Mouse (Mus musculus) thymus, postnatal 14 days (tissue): Measurements from ENCODE around the gene Tbx1.

ENCODE experiments used
- DNase-seq: peaks from one replicate; pipeline ENCODE4 v3.0.0; 2021

The Tbx1 gene

DNA sequence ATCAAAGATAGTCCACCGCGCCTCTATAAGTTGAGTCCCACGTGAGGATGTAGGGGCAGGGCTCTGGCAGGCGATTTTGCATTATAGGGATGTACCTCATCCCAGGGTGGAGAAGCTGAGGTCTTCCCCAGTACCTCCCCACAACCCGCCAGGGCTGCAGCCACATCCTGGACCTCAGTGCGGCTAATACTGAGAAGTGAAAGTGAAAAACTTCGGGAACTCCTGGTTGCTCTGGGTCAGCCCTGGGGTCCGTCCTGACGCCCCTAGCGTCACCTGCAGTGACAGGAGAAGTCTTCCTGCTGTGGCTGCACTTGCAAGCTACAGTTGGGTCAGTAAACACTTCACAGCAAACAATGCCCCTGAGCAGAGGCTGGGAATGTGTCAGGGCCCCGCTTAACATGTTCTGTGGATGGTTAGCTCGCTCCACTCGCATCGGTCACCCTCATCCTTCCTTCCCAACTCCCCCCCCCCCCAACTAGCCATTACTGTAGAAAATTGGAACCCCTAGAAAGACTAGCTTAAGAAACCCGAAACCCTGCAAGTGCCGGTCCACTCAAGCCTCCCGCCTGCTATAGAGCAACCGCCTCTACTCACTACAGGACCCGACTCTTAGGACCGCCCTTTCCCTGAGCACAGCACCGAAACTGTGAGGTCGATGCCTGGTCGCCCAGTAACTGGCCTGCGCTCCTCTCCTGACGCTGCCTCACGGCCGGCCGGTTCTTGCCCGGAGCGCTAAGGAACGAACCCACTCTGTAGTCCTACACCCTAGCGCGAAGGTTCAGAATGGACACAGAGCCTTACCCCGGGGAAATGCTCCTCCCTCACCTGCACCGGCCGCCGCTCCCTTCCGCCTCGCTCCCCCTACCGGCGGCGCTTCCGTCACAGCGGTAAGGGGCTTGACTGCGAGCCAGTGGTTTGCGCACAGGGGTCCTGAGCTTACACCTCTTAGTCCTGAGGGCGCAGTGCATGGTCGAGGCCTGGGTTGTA, at the start of gene Tbx1:
Gene Tbx1, minus strand, starts transcription at position 868 of the 987 bp plus-strand sequence.
- DNase-seq = peak; percentile 76

DNA sequence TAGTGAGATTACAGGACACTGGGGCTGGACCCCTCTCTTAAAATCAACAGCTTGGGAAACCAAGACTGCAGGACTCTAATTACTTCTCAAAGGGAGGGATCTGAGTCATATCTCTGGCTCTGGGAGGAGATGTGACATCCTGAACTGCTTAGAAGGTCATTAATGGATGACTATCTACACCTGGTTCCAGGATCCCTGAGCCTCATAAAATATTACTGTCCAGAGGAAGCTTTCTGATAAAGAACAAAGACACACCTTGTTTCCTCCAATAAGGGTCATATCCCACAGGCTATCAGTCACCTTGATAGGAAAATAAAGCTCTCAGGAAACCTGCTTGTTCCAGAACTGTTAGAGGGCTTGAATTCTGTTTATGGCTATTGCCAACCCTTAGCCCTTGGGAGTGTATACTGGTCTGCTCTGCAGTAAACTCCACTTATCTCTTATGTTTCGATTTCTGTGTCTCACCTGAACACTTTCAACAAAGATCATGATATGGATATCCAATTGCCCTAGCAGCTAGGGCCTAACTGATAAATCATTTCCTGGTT, 49.0 kb upstream of the Tbx1 start:
- DNase-seq = no peak

DNA sequence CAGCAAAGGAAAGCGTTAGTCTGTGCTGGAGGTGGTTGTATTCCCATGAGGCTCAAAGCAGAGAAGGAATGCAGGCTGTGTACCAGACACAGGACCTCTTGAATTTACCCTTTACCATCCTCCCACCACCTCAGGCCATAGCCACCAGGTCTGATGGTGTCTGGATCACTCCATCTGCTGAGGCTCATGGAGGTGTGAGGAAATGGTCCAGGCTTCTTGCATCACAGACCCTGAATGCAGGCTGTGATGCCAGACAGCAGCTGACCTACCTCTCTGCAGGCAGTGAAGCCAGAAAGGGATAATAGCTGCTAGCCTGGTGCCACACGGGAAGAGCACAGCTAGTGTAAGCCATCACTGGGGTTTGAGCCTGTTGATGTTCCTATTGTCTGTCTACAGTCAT, 47.9 kb upstream of the Tbx1 start:
- DNase-seq = no peak

DNA sequence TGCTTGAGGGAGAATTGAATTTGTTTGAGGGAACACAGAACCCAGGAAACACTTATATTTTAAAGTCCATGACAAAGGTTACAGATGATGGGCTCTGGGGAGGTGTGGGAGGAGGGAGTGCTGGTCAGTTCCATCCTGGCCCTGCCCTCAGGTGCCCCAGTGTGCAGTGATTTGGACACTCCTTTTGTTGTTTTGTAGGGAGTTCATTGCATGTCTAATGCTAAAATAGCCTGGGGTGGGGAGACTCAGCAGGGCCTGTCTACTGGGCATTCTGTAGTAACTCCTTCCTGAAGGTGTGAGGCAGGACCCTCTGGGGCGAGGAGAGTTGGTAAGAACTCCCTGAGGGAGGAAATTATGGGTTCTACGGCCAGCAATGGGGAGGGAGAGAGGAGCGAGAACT, 46.3 kb upstream of the Tbx1 start:
- no peak for DNase-seq

DNA sequence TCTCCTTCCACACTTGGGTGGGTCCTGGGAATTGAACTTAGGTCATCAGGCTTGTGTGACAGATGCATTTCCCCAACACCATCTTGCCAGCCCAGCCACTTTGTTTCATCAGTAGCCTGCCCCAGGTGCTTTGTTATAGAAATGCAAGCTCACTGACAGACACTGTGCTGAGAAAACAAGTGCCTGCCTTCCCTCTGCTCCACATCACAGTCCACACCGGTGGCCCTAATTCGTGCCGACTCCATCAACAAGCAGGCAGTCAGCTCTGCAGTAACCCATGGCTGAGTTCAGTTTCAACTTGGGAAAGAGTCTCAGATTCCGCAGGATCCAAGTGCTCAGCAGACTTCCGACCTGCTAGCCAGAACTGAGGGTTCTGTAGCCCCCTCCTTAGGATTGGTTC, 45.9 kb upstream of the Tbx1 start:
- DNase-seq = no peak

DNA sequence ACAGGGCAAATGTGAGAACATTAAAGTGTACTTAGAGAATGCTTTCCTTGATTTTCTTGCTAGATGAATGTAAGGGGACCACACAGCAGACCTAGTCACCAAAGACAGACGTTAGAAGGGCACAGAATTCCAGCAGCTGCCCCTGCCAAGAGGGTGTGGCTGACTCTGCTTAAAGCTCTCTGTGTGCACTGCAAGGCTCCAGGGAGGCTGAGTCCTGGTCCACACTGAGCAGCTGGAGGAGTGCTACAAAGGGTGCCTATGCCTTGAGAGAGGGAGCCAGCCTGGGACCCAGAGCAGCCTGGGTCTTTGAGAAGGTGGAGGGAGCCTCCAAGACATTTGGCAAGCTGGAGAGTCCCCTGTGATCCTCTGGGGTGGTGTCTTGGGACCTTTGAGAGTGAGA, 42.9 kb upstream of the Tbx1 start:
- no peak for DNase-seq

DNA sequence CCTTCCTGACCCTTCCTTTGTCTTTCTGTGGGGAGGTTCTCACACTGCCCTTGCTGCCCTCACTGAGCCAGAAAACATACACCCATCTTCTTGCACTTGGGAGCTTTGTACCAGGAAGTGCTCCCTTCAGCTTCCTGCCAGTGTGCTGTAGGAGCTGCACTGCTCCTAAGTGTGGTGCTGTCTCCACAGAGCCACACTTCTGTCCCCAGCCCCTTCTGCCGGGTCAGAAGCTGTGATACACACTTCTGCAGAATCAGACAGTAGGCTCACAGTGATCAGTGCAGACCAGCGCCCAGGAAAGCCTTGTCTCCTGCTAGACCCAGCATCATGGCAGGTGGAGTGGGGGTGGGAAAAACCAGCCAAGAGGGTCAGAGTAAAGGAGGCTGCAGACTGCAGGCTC, 42.3 kb upstream of the Tbx1 start:
- no peak for DNase-seq

DNA sequence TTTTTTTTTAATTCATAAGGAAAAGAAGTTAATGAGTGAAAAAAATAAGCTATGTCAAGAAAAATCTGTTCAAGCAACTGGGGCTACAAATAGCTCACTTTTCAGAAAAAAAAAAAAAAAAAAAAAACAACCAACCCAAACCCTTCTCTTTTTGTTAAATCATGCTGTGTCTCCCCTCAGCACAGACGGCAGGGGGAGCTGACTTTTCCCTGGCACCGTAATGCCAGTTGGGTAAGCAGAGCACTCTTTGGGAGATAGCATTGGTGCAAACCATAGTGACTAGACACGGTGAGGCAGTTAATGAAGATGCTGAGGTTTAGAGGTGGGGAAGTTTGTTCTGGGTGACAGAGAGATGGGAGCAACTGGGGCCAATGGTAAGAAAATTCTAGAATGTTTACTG, 41.6 kb upstream of the Tbx1 start:
- no peak for DNase-seq

DNA sequence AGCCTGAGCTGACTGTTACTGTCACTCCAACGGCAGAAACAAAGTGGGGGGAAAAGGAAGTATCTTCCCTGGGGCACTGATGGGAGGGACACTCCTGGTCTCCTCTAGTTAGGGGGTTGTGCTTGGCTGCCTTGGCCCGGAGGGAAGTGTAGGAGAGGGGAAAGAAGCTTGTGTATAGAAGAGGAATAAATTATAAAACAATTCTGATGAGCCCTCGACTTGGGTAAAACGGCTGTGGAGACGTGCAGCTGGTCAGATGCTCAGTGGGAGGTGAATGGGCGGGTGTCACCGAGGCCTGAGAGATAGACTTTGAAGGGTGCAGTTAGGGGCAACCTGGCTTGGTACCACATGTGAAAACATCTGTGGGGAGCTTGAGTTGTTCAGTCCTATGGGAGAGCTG, 40.7 kb upstream of the Tbx1 start:
- DNase-seq = no peak

DNA sequence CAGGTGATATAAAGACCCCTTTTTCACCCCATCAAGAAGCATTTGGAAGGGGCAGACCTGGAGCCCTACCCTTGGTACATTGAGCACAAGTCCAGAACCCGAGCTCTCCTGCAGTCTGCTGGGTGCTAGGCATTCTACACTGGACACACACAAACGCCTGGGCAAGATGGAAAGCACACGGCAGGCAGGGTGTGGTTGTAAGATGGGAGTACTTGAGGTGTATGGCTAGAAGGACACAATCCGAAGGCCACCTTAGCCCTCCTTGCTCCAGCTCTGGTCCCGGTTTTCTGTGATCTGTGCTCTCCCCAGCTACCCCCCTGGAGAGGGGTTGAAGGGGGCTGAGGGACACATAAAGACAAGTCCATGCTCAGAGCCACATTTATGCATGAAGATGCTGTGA, 39.8 kb upstream of the Tbx1 start:
- no peak for DNase-seq

DNA sequence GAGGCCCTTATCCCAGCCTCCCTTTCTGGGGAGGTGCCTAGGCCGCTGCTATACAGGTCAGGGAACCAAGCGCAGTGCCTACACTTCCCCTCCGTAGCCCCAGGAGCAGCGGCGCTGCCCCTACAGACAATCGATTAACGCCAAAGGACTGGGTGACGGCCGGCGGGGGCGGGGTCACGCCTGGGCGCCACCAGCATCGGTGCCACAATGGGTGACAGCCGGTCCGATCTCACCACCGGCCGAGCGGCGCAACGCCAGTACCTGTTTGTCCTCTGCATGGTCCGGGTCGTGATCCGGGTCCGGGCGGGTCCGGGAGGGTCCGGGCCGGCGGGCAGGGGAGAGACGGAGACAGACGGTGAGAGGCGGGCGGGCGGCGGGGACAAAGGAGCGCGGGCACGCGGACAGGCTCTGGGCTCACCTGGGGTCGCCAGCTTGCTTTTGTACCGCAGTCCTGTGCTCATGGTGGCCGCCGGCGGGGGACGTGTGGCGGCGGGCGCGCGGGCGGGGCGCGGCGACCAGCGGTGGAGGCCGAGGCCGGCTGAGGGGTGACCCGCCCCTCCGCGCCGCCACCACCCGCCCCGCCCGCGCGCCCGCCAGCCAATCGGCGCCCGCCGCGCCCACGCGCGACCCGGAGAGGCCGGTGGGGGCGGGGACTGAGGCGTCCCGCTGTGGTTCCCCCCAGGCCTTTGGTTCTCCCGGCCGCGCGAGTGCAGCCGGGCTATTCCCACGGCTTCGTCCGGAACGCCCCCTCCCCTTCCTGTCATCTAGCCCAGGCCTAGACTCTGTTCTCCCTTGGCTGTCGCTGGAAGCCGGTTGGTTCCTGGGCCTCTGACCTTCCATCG, 39.1 kb upstream of the Tbx1 start, which contains the start of gene Sept5:
Gene Sept5, minus strand, starts transcription at position 565 of the 842 bp plus-strand sequence.
- peak; percentile 46 for DNase-seq

DNA sequence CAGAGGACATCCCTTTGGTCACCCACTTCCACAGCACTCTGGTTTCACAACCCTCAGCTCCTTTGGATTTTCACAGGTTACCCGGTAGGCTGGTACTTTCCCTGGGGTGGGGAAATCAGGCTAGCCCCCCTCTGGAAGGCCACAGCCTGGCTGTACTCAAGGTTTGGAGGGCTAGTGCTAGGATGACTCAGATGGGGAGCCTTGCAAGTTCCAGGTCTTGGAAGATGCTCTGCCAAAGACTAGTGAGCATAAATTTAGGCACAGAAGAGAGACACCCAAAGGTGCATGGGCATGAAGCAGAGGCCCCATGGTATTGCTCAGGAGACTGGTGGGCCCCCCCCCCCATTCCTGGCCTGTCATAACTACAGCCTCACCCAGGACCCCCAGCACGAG, 38.5 kb upstream of the Tbx1 start:
- DNase-seq = no peak

DNA sequence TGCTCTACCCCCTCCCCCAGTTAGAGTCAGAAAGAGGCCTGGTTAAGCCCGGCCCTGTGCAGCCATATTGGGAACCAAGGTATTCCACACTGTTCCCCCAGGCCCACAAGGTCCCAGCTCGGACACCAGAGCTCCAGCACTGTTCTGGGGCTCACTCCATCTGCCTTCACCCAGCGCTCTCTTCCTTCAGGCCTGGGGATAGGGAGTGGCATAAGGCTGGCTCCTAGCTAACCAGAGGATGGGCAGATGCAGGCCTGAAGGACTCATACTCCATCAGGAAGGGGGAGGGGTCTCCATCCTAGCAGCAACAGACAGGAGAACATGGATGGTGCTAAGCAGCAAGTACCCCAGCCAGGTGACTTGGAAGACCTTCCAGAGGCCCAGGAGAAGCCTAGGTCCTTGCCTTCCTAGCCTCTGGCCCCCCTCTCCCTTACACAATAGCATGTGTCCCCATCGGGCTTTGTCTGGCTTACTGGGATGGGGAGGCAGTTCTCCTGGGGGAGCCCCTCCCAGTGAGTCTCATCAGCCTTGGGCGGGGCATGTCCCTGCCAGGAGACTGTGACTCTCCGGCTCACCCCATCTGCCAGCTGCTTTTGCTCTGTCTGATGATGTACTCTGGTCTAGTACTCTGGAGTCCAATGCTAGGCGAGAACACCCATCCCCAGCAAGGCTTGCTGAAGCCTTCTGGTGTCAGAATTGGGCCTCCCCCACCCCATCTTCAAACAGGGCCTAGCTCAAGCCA, 37.9 kb upstream of the Tbx1 start:
- DNase-seq = no peak

DNA sequence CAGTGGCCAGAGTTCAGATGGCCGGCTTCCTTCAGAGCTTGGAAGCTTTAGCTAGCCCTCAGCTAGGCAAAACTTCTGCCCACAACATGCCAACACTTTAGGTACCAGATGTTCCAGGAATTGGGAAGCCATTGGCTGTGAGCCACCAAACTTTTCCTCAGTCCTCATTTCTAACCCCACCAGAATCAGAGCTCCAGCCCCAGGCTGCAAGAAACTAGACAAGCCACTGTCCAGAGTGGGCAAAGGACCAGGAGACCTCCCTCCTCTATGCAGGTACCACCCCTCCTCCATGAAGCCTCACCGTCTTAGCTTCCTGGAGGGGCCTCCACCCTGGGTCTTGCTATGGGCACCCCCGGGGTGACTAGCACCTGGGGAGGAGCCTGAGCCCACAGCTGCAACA, 36.7 kb upstream of the Tbx1 start:
- no peak for DNase-seq

DNA sequence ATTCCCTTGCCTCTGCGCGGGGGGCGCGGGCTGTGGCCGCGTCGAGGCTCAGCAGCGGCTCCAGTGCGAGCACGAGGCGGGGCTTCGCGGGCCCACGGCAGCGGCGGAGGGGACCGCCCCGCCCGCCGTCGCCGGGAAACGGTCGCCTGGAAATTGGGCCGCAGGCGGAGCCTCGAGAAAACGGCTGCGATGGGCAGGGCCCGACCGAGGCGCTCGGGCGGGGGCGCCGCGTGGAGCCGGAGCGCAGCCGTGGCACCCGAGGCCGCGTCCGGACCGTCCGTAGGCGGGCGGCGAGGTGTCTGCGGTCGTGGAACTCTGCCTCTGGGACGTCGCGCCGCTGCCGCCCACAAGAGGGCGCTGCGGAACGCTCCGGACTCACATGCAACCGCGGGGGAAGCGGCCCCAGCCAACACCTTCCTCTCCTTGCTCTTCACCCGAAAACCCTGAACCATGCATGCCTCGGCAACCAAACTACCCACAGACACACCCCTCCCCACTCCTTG, 36.0 kb upstream of the Tbx1 start, which contains the start of gene Gm49601:
Gene Gm49601, minus strand, starts transcription at position 52 of the 503 bp plus-strand sequence.
- peak; percentile 85 for DNase-seq

DNA sequence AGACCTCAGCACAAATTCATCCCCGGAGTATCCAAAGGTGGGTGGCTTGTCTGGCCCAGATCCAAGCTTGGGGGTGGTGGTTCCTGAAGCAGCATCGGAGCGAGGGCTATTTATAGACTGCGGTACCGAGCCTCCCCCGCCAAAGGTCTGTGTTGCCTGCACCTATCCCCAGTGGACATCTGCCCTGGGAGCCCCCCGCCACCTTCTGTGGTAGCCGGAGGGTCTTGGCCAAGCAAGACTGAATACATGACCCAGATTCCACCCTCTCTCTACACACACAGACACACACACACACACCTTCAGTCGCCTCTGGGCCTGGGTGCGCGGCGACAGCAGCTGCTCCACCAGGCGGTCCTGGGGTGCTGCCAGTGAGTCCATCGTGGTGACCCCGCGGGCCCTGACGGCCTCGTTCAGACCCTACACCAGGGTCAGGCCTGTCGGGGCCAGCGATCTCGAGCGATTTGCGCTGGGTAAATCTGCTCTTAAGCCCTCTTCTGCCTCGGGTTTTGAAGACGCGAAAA, 35.4 kb upstream of the Tbx1 start:
- no peak for DNase-seq

DNA sequence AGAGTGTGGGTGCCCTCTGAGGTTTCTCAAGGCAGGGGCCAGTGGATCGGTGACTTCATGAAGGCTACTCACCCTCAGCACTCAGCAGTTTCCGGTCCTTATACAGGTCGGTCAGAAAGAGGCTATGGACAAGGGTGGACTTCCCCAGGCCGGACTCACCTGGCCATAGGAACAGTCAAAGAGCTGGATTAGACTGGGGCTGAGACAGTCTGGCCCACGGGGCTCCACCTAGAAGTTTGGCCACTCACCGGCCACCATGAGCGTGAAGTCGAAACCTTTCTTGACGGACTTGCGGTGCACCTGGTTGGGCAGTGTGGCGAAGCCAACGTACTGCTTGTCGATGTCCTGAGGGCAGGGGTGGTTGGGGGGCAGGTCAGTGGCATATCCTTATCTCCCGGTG, 34.6 kb upstream of the Tbx1 start:
- DNase-seq = no peak

DNA sequence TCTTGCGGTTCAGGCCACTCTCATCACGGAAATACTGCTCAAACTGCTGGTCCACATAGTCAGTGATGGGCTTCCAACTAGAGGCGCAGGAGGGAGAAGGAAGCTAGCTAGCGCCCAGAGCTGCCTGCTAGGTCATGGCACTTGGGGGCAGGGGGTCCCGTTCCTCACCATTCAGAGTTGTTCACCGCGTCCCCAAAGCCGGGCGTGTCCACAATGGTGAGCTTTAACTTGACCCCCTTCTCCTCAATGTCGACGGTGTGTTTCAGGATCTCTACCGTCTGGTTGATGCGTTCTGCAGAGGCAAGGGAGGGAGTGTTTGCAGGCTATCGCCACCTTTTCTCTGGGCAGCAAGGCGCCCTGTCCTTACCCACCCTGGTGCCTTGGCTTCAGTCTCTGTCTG, 34.2 kb upstream of the Tbx1 start:
- DNase-seq = no peak

DNA sequence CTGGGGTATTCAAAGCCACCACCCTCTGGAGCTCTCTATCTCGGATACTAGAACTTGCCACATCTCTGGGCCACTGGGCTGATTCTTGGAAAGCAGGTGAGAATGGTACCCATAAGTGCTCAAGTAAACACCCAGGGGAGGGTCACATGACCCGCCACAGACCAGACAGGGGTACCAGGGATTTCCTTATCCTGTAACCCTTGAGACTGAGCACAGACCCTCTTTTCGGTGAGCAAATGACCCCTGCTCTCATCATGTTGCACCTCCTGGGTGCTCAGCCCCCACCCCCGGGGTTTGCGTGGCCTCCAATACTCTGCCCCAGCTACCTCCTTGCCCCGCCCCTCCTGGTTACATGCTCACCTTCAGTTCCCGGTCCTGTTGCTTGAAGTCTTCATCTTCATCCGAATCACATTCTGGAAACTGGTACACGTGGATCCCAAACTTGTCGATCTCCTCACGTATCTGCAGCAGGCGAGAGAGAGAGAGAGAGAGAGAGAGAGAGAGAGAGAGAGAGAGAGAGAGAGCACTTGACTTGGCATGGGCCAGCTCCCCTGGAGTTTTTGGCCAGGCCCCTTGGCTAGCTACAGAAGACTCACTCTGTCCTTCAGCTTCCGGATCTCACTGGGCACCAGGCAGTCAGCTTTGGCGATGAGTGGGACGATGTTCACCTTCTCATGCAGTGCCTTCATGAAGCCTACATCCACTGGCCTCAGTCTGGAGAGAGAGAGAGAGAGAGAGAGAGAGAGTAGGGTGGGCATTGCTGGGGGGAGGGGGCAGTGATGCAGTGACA, 33.5 kb upstream of the Tbx1 start:
- DNase-seq = no peak

DNA sequence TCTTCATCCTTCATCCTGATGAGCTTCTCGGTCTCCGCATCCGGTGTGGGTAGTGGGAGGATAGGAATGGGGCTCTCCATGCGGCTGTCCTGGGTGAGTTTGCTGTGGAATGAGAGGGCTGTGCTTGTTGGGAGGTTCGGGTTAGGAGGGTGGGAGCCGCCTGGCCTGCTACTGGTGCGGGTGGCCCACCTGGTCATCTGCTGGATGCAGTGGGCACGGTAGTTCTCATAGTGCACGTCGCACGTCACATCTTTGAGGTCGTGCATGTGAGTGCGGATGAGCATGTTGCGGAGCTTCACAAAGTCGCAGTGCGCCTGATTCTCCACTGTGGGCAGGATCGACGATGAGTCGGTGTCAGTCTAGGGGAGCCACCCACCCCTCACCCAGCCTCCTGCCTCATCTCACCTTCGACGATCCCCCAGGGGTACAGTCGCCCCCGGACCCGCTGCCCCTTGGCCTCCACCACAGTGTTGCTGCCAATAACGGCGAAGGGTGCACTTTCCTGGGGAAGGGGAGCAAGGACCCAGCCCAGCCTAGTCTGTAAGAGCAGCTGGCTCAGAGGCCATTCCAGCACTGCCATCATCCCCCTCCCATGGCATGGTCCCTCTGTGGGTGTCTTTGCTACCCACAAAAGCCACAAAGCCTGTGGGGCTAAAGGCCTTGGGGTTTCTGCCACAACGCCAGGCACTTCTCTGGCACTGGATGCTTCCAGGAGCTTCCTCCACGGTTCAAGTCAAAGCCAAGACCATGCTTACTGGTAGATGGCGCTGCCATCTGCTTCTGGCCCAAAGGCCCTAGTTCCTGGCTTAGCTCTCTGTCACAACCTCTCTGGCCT, 32.7 kb upstream of the Tbx1 start:
- DNase-seq = no peak
